Mouse (Mus musculus) kidney, adult 2 months (tissue): ENCODE measurements around the gene Adprm.

Experiments
- CTCF ChIP-seq: fragments of 200-500 bp; conservative IDR thresholded peaks from 2 replicates; pipeline ENCODE4 v1.5.1; 2011; ENCODE audit warnings: low read depth, mild to moderate bottlenecking, control low read depth, low read length, moderate library complexity, mixed read lengths; ENCODE audit not compliant: insufficient read depth, insufficient read length
- POLR2A ChIP-seq: fragments of 200-500 bp; IDR thresholded peaks from one replicate; pipeline ENCODE4 v1.6.1; 2011; ENCODE audit warnings: low read depth, low read length, control low read depth

DNA sequence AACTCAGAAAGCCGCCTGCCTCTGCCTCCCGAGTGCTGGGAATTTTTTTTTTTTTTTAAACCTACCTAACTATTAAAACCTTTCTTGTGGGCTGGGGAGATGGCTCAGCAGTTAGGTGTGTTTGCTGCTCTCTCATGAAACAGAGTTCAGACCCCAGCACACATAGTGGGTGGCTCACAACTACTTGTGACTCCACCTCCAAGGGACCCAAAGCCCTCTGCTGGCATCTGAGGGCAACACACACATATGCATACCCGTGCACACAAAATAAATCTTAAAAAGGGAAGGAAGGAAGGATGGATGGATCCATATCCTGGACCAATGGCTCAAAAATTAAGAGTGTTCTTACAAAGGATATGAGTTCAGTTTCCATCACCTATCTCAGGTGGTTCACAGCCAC is 3.1 kb downstream of the Adprm start:
- TF ChIP-seq CTCF (0 out of 2 replicates have a peak, but pooled peaks have one; percentile 13), POLR2A (no peak)
